Mouse (Mus musculus) heart, postnatal 0 days (tissue): Measurements from ENCODE around the gene Evi2b. TPM values are rescaled to one million over a fixed set of nuclear protein-coding genes. Genes with fewer than 3 reads are reported as not detected.

Experiments
- ATAC-seq: fragments of 200-750 bp; cut with Nextera tagmentation; 2 replicates; pipeline ENCODE4 v1.8.0; 2017; ENCODE audit warnings: low read depth, moderate number of reproducible peaks, moderate library complexity; ENCODE audit not compliant: insufficient read depth
- DNase-seq: peaks from one replicate; pipeline ENCODE4 v3.0.0-alpha.2; 2016; ENCODE audit warnings: low spot score
- H3K27ac ChIP-seq: fragments of 300-500 bp; sonication (generic); 2 replicates; pipeline ENCODE4 v1.5.1; 2014; ENCODE audit warnings: low read depth, mild to moderate bottlenecking
- H3K27me3 ChIP-seq: fragments of 300-500 bp; sonication (generic); 2 replicates; pipeline ENCODE4 v1.6.1; 2014; ENCODE audit warnings: low read length, mixed read lengths; ENCODE audit not compliant: control insufficient read depth, insufficient read depth
- H3K36me3 ChIP-seq: fragments of 300-500 bp; sonication (generic); replicated peaks from 2 replicates; pipeline ENCODE4 v1.6.1; 2014; ENCODE audit warnings: low read length, mixed read lengths; ENCODE audit not compliant: control insufficient read depth, insufficient read depth
- H3K4me1 ChIP-seq: fragments of 300-500 bp; sonication (generic); 2 replicates; pipeline ENCODE4 v1.6.1; 2014; ENCODE audit warnings: antibody characterized with exemption; ENCODE audit not compliant: control insufficient read depth, insufficient read depth
- H3K4me2 ChIP-seq: fragments of 300-500 bp; sonication (generic); 2 replicates; pipeline ENCODE4 v1.6.1; 2014; ENCODE audit warnings: low read depth, mild to moderate bottlenecking, low read length, moderate library complexity
- H3K4me3 ChIP-seq: fragments of 300-500 bp; sonication (generic); 2 replicates; pipeline ENCODE4 v1.5.1; 2014; ENCODE audit warnings: low read depth, low read length
- H3K9ac ChIP-seq: fragments of 300-500 bp; sonication (generic); replicated peaks from 2 replicates; pipeline ENCODE4 v1.6.1; 2014; ENCODE audit warnings: low read depth, low read length, mixed read lengths
- H3K9me3 ChIP-seq: fragments of 300-500 bp; sonication (generic); replicated peaks from 2 replicates; pipeline ENCODE4 v1.6.1; 2016; ENCODE audit warnings: low read length; ENCODE audit not compliant: control insufficient read depth
- CTCF ChIP-seq: IDR thresholded peaks from 2 replicates; pipeline ENCODE4 v1.5.1; 2016; ENCODE audit warnings: antibody characterized with exemption, control low read depth, low read depth
- EP300 ChIP-seq: IDR thresholded peaks from 2 replicates; pipeline ENCODE4 v1.6.1; 2016; ENCODE audit warnings: antibody characterized with exemption, low read depth
- WGBS: fragments of 180-500 bp; shearing (Covaris S2); extraction: QIAGEN DNeasy Blood & Tissue Kit; methylation state at CpG from one replicate; pipeline ENCODE4 v1.1.7; 2014; 5-methylcytosine and 5-hydroxymethylcytosine counted together
- polyA plus RNA-seq: library from polyadenylated mRNA; unstranded; fragments of >200 nt; fragmentation: Nextera tagmentation; extraction: Ambion mirVana; gene quantifications from 2 replicates; pipeline ENCODE4 v1.2.1, GENCODE M21; 2015
- total RNA-seq: library from RNA; depleted of rRNA; stranded (reverse); fragments of >200 nt; gene quantifications from 2 replicates; pipeline ENCODE4 v1.2.3, GENCODE M21; 2014; ENCODE audit warnings: low replicate concordance; rRNA removed

Gene Evi2b
- total and polyA plus RNA-seq, 2 experiments from 2014 or later, result 0.36 to 0.84 TPM

DNA sequence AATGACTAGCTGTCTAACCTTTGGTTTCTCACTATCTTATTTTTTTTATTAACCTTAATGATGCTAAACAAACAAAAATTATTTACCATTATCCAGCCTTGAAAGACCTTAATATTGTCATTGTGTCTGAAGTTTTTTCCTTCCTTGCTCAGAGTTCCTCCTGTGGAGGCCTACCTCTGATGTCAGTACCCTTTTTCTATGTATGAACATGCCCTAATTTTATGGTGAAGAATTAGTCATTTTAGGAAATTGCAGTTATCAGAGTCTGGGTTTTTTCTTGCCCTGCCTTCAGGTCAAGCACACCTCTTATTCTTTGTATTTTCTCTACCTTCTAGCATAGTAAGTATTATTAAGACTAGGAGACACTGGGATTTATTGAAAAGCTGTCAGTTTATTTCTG lies 38.8 kb downstream of the Evi2b start:
- Histone ChIP-seq H3K27me3 (no peaks in the 10 kb centered on the region), H3K36me3 (peaks cover 11% of the 10 kb centered on the region), H3K4me3 (no peak overlapping the region), H3K4me1 (no peaks in the 10 kb centered on the region), H3K9me3 (no peaks in the 10 kb centered on the region), H3K27ac (no peak overlapping the region), H3K4me2 (no peak overlapping the region), H3K9ac (no peak overlapping the region)
- ATAC-seq (no peak), DNase-seq (no peak)
- TF ChIP-seq CTCF (no peak), EP300 (no peak)

- no peak overlapping the region for H3K4me2 ChIP-seq
- H3K9me3 ChIP-seq, result no peaks in the 10 kb centered on the region
- no peak for DNase-seq
- no peak for TF ChIP-seq CTCF
- TF ChIP-seq EP300, result no peak
- H3K27ac ChIP-seq, result no peak overlapping the region
- no peaks in the 10 kb centered on the region for H3K27me3 ChIP-seq
- H3K4me3 ChIP-seq, result no peak overlapping the region
- ATAC-seq, result no peak
- WGBS, result 84% methylated on average over 7 of the region's 7 CpGs
- no peaks in the 10 kb centered on the region for H3K4me1 ChIP-seq
- H3K36me3 ChIP-seq, result peaks cover 11% of the 10 kb centered on the region
- no peak overlapping the region for H3K9ac ChIP-seq
Measured at GRCm38 (mm10) chr11:79483876-79484528, 39.6 kb downstream of the Evi2b start.

- H3K9ac ChIP-seq, result no peak overlapping the region
- peaks cover 12% of the 10 kb centered on the region for H3K36me3 ChIP-seq
- no peak for TF ChIP-seq EP300
- TF ChIP-seq CTCF, result no peak
- H3K4me1 ChIP-seq, result no peaks in the 10 kb centered on the region
- no peaks in the 10 kb centered on the region for H3K27me3 ChIP-seq
- H3K27ac ChIP-seq, result no peak overlapping the region
- H3K4me2 ChIP-seq, result no peak overlapping the region
- ATAC-seq, result no peak
- no peak for DNase-seq
- no peak overlapping the region for H3K4me3 ChIP-seq
- H3K9me3 ChIP-seq, result no peaks in the 10 kb centered on the region
- 90% methylated on average over 6 of the region's 6 CpGs for WGBS
Measured at GRCm38 (mm10) chr11:79483392-79483791, 40.2 kb downstream of the Evi2b start.

GRCm38 (mm10) chr11:79468097-79468496 lies 55.5 kb downstream of the Evi2b start:
- no peak overlapping the region for H3K4me3 ChIP-seq
- no peak overlapping the region for H3K27ac ChIP-seq
- no peak overlapping the region for H3K9ac ChIP-seq
- H3K4me2 ChIP-seq, result no peak overlapping the region
- TF ChIP-seq CTCF, result no peak
- no peak for TF ChIP-seq EP300
- ATAC-seq (no peak), DNase-seq (no peak)
- no peaks in the 10 kb centered on the region for H3K4me1 ChIP-seq
- peaks cover 44% of the 10 kb centered on the region for H3K36me3 ChIP-seq
- no peaks in the 10 kb centered on the region for H3K9me3 ChIP-seq
- WGBS, result 62% methylated on average over 1 of the region's 1 CpGs
- H3K27me3 ChIP-seq, result no peaks in the 10 kb centered on the region

Other genes starting within 250 kb of the Evi2b start
- gene Gm9964, start 226.9 kb downstream of the Evi2b start, total RNA-seq, result not detected in 2 replicates
- gene Gm9964, start 226.9 kb downstream of the Evi2b start, polyA plus RNA-seq, result not detected in 2 replicates
- 19.2 and 20.1 TPM in 2 replicates for gene Nf1, start 184.1 kb downstream of the Evi2b start, total RNA-seq
- gene Nf1, start 184.1 kb downstream of the Evi2b start, polyA plus RNA-seq, result 2.6 and 3.5 TPM in 2 replicates
- not detected in 2 replicates for gene Omg, start 19.7 kb downstream of the Evi2b start, total RNA-seq
- 0.07 TPM in 1 of 2 replicates, not detected in the other for gene Omg, start 19.7 kb downstream of the Evi2b start, polyA plus RNA-seq
- gene Evi2, start 6.8 kb upstream of the Evi2b start, total RNA-seq, result not detected in 2 replicates
- gene Evi2, start 6.8 kb upstream of the Evi2b start, polyA plus RNA-seq, result 0.14 and 0.19 TPM in 2 replicates
- gene Evi2a, start 6.8 kb upstream of the Evi2b start, total RNA-seq, result 2.0 and 2.1 TPM in 2 replicates
- gene Evi2a, start 6.8 kb upstream of the Evi2b start, polyA plus RNA-seq, result 2.5 TPM in 2 replicates
- 2.0 TPM in 1 of 2 replicates, not detected in the other for gene Rab11fip4, start 67.5 kb upstream of the Evi2b start, total RNA-seq
- 0.03 TPM in 1 of 2 replicates, not detected in the other for gene Rab11fip4, start 67.5 kb upstream of the Evi2b start, polyA plus RNA-seq